Mouse (Mus musculus) skeletal muscle tissue, postnatal 0 days (tissue): ENCODE data around the gene Cst12. TPM values are rescaled to one million over a fixed set of nuclear protein-coding genes. Genes with fewer than 3 reads are reported as not detected.

ENCODE experiments used
- polyA plus RNA-seq: library from polyadenylated mRNA; unstranded; fragments of >200 nt; fragmentation: Nextera tagmentation; extraction: Ambion mirVana; gene quantifications from 2 replicates; pipeline ENCODE4 v1.2.1, GENCODE M21; 2015

Cst12 gene
- not detected in 2 replicates for polyA plus RNA-seq

DNA sequence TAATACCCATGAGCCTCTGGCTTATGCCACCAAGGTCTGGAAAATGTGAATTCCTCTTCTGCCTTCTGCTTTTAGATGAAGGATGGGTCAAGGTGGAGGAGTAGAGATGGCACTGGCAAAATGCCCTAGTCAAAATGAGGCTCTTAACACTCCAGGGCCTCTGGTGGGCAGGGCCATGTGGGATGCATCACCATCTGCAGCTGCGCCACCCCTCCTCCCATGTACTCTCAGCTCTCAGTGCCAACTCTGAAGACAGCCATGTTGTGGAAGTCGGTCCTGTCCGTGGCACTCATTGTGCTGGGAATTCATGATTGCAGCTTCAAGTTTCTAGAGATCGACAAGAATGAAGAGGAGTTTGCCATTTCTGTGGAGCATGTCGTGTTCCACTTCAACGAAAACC lies at the start of gene Cst12:
Gene Cst12 (plus strand): TSS at position 220 of the 400 bp plus-strand sequence.

GRCm38 (mm10) chr2:148750058-148750457 lies 39.1 kb upstream of the Cst12 start, which contains the start of gene Cstl1:
Gene Cstl1 (plus strand): TSS chr2:148750358.

DNA sequence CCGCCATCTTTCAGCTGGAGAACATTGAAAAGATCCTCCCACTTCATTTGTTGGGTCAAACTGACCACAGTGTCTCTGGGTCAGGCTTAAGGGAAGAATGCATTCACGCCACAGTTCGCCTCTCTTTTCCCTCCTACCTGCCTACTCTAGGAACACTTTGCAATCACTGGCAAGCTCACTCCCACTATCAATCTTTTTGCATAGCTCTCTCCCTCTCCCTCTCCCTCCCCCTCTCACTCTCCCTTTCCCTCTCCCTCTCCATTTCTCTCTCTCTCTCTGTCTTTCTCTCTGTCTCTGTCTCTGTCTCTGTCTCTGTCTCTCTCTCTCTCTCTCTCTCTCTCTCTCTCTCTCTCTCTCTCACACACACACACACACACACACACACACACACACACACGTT lies 17.8 kb upstream of the Cst12 start, which contains the start of gene Cst11:
Gene Cst11 (minus strand): TSS at position 101 of the 400 bp plus-strand sequence.

DNA sequence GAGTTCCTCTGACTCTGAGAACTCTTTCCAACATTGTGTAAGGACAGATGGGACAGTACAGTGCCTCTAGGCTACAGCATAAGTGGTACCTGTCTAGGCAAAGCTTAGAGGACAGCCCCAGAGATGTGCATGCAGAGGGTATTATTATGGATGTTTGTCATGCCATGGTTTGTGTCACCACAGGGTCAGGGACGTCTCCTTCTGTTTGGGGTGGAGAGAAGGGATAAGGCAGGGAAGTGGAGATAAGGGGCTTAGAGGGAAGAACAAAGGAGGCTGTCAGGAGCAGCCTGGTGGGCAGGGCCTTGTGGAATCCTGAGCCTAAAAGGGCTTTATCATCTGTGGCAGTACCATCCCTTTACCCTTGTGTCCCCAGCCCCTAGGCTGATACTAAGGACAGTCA lies 7.5 kb upstream of the Cst12 start, which contains the start of gene 8030411F24Rik:
Gene 8030411F24Rik (plus strand): TSS at position 301 of the 400 bp plus-strand sequence.

GRCm38 (mm10) chr2:148798485-148798884 lies 9.3 kb downstream of the Cst12 start, which contains the start of gene Cst8:
Gene Cst8 (plus strand): TSS chr2:148798785.

DNA sequence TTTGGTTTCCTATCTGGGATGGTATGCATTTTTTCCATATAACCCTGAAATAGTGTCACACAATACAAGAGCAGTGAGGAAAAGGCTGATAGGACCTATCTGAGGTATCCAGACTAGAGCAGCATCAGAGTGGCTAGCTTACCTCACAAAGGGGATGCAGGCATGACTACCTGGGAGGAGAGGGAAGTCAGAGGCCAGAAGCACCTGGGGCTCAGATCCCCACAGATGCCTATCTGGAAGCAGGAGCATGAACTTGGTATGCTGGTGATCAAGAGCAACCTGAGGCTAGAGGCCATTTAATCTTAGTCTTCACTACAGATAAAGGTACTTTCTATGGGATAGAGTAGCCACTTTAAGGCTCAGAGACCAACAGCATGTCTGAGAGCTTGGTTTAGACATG lies 30.7 kb downstream of the Cst12 start, which contains the start of gene Cst13:
Gene Cst13 (plus strand): TSS at position 173 of the 400 bp plus-strand sequence.

GRCm38 (mm10) chr2:148834912-148835311 lies 45.8 kb downstream of the Cst12 start, which contains the start of gene Cst9:
Gene Cst9 (plus strand): TSS chr2:148835147.

Other genes with a start within 250 kb of the Cst12 start
- gene Nxt1, start 116.8 kb upstream of the Cst12 start, polyA plus RNA-seq: 20.2 and 27.2 TPM in 2 replicates
- gene Gzf1, start 108.3 kb upstream of the Cst12 start, polyA plus RNA-seq: 14.8 and 15.2 TPM in 2 replicates
- 2.8 and 4.0 TPM in 2 replicates for gene Napb, start 56.9 kb upstream of the Cst12 start, polyA plus RNA-seq
- gene Cstl1, start 39.0 kb upstream of the Cst12 start, polyA plus RNA-seq: not detected in 2 replicates
- gene Cst11, start 17.9 kb upstream of the Cst12 start, polyA plus RNA-seq: not detected in 2 replicates
- not detected in 2 replicates for gene 8030411F24Rik, start 7.4 kb upstream of the Cst12 start, polyA plus RNA-seq
- not detected in 2 replicates for gene Cst8, start 9.4 kb downstream of the Cst12 start, polyA plus RNA-seq
- gene Cst13, start 30.7 kb downstream of the Cst12 start, polyA plus RNA-seq: not detected in 2 replicates
- not detected in 2 replicates for gene Cst9, start 45.8 kb downstream of the Cst12 start, polyA plus RNA-seq
- not detected in 2 replicates for gene 9230104L09Rik, start 75.7 kb downstream of the Cst12 start, polyA plus RNA-seq
- gene Cst3, start 86.3 kb downstream of the Cst12 start, polyA plus RNA-seq: 550 and 551 TPM in 2 replicates
- gene Gm1330, start 213.9 kb downstream of the Cst12 start, polyA plus RNA-seq: not detected in 2 replicates
- gene Gm10750, start 227.9 kb downstream of the Cst12 start, polyA plus RNA-seq: not detected in 2 replicates